Mouse (Mus musculus) ES-Bruce4 (cell line): ENCODE data around the gene Calm2.

Experiments used
- CTCF ChIP-seq: IDR thresholded peaks from one replicate; pipeline ENCODE4 v1.8.1; 2011; ENCODE audit warnings: low read depth, low read length
- POLR2A ChIP-seq: IDR thresholded peaks from one replicate; pipeline ENCODE4 v1.8.1; 2011; ENCODE audit warnings: low read length; ENCODE audit not compliant: insufficient read depth

- TF ChIP-seq CTCF (no peak), POLR2A (no peak)
These were observed 14.0 kb downstream of the Calm2 start for GRCm38 (mm10) chr17:87432743-87433142.
